Mouse (Mus musculus) cerebellum, adult (tissue): Measurements from ENCODE around the gene Atg4b.
A peak's percentile ranks its signal among the peaks of the same experiment; 100 is the strongest.
"Not testable (repeated sequence)": the region's sequence is repeated elsewhere in the genome, so short reads cannot be mapped to it uniquely, and the experiment has no call there.

Experiments used
- ATAC-seq: cut with Nextera tagmentation; 2 replicates; pipeline ENCODE4 v1.9.2; 2017; ENCODE audit warnings: mild to moderate bottlenecking, moderate library complexity, mixed read lengths; ENCODE audit not compliant: insufficient number of reproducible peaks, low FRiP score, low TSS enrichment

Atg4b gene

GRCm38 (mm10) chr1:93755291-93755610, 4.0 kb downstream of the Atg4b start:
- ATAC-seq = no peak; the same call in 1 of the 2 replicates

- ATAC-seq = no peak
Measured at GRCm38 (mm10) chr1:93755618-93756017, 4.3 kb downstream of the Atg4b start.

DNA sequence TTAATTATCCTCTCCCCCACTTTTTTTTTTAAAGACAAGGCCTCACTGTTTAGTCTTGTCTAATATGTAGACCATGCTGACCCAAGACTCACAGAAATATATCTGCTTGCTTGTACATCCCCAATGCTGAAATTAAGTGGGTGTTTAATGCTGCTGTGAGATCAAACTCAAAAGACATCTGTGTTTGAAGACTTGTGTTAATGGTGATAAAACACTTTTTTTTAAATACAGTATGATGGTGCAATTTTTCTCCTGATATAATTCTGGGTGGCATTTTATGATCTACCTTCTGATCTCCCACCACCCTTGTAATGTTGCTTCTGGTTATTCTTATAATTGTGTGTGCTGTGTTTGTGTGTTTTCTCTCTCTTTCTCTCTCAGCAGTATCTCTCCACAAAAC, 4.9 kb downstream of the Atg4b start:
- ATAC-seq = no peak

DNA sequence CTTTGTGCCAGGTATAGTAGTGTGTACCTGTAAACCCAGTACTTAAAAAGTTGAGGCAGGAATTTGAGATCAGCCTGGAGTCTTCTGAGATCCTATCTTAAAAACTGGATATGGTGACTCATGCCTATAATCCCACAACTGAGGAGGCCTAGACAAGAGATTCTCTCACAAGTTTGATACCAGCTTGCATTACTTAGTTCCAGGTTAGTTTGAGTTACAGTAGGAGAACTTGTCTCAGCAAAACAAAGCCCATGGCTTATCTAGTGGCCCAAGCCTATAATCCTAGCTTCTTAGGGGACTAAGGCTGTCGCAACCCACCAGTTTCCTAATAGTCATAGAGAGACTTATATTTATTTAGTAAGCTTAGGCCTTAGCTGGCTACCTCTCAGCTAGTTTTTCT, 8.8 kb downstream of the Atg4b start:
- ATAC-seq = no peak

DNA sequence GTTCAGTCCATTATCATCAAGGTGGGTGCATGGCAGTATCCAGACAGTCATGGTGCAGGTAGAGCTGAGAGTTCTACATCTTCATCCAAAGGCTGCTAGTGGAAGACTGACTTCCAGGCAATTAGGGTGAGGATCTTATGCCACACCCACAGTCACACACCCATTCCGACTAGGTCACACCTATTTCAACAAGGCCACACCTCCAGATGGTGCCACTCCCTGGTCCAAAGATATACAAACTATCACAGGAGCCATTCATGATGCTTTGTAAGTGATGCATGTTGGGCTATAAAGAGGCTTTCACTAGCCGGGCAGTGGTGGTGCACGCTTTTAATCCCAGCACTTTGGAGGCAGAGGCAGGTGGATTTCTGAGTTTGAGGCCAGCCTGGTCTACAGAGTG, 12.2 kb downstream of the Atg4b start:
- ATAC-seq = not testable (repeated sequence)

DNA sequence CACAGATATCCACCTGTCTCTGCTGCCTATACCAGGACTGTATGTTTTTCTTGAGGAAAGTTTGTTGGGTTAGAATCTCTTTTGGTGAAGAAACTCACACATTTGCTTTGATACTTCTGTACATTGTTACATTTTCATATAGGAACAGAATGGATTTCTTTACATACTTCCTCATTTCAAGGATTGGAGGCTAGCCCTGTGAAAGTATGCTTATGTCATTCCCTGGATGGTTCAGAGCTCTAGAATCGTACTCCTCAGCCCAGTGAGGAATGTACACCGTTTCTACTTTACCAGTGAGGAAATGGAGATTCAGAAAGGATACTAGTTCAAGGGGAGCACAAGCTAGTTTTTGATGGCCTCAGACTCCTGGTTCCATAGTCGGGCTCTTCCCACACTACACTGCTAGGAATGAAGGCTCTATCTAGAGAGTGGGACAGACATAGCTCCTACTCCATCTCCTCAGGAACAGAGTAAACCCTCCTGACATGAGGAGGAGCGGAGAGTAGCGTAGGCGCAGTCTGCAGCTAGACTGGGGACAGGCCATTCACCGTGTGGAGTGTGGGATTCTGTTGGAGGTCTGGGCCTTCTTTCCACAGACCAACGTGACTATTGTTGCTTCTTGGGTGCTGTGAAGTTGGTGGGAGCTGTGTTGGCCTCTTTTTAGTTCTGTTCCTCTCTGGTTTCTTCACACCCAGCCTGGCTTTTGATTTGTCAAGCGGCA, 13.7 kb downstream of the Atg4b start:
- no peak for ATAC-seq

- no peak for ATAC-seq
Measured at GRCm38 (mm10) chr1:93767600-93767999, 16.3 kb downstream of the Atg4b start.

DNA sequence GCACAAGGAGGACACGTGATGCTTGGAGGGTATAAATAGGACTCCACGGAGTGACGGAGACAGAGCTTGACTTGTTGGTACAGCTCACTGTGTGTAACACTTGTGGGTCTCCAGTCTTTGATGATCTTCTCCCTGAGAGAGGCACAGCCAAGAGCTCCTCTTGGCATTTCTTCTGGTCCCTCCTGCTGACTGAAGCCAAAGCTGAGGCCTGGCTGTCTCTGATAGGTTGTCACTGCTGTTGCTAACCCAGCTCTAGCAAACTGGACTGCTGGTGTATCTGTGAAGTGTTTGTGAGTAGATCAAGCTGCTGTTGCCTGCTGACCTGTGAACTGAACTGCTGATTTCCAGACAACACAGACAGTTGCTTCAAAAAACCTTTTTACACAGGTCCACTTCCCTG, 18.6 kb downstream of the Atg4b start:
- ATAC-seq = no peak

DNA sequence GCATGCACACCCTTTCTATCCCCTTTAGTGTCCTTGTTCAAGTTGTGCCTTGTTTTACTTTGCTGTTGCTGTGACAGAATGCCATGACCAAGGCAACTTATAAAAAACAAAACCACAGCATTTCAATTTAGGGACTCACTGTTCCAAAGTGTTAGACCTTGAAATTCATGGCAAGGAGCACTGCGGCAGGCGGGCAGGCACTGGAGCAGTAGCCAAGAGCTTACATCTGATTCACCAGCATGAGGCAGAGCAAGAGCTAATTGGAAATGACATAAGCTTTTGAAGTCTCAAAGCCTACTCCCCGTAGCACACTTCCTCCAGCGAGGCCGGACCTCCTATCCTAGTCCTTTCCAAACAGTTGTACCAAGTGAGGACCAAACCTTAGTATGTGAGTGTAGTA, 25.4 kb downstream of the Atg4b start:
- ATAC-seq = no peak

GRCm38 (mm10) chr1:93786912-93787311, 35.6 kb downstream of the Atg4b start:
- ATAC-seq = no peak

DNA sequence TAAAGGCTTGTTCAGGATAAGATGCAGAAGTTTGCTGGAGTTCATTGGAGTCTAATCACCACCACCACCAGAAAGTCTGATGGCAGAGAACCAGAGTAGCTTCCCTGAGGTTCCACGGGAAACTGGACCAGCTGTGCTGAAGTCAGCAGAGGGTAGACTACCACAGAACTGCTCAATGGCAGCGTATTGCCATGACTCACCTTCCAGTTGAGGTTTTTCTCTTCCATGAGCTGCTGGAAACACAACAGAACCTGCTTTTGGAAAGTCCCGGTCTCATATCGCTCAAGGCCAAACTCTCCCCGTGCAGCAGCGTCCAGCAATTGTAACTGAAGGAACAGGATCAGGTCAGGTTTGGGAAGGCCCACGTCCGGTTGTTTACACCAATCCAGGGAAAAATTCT, 43.2 kb downstream of the Atg4b start:
- no peak for ATAC-seq

GRCm38 (mm10) chr1:93795886-93796285, 44.6 kb downstream of the Atg4b start:
- ATAC-seq = no peak

GRCm38 (mm10) chr1:93800670-93801503, 49.6 kb downstream of the Atg4b start:
- no peak for ATAC-seq

GRCm38 (mm10) chr1:93801741-93802238, 50.5 kb downstream of the Atg4b start, which contains the start of gene Dtymk:
Gene Dtymk (minus strand): TSS chr1:93801934.
- peak; percentile 57 for ATAC-seq

- ATAC-seq = no peak
Measured at GRCm38 (mm10) chr1:93802771-93803170, 51.5 kb downstream of the Atg4b start.

GRCm38 (mm10) chr1:93803556-93804507, 52.5 kb downstream of the Atg4b start, which contains the start of gene Ing5:
Gene Ing5 (plus strand): TSS chr1:93803965.
- ATAC-seq = peak; percentile 81

GRCm38 (mm10) chr1:93804818-93805217, 53.5 kb downstream of the Atg4b start:
- no peak for ATAC-seq

GRCm38 (mm10) chr1:93805221-93805951, 54.1 kb downstream of the Atg4b start:
- ATAC-seq = no peak

GRCm38 (mm10) chr1:93808871-93809270, 57.6 kb downstream of the Atg4b start:
- ATAC-seq = no peak

DNA sequence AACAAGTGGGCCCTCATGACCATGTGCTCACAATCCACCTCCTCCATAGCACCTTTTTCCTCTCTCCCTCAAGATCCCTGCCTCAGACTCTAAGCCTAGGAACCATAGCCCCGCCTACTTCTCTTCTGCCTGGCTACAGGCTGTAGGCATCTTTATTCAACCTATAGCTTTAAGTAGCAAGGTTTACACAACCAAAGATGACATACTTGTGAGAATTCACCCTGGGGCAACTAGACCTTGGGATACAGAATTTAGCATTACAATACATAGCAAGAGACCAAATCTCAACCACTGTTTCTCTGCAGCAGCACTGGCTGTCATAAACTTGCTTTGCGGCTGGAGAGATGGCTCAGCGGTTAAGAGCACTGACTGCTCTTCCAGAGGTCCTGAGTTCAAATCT, 58.7 kb downstream of the Atg4b start:
- ATAC-seq = no peak
